Mouse (Mus musculus) ZHBTc4 (cell line): ENCODE measurements around the gene 4933417A18Rik.
"Not testable (repeated sequence)": the region's sequence is repeated elsewhere in the genome, so short reads cannot be mapped to it uniquely, and the experiment has no call there.

Experiments used
- DNase-seq: peaks from one replicate; pipeline ENCODE4 v3.0.0-alpha.2; 2011; ENCODE audit warnings: low read depth, low spot score

4933417A18Rik gene

DNA sequence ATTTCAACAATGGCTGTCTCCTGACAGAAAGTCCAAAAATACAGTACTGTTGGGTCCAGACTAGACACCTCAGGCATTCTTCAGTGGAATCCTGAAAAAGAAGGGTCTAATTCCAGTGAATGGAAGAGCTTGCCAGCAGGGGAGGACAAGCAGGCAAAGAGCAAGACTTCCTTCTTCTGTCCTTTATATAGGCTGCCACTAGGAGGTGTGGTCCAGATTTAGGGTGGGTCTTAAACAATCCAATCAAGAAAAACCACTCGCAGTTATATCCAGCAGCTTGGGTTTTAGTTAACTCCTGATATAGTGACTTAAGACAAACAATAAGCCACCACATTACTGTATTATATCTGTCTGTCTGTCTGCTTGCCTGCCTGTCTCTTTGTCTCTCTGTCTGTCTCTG, 49.6 kb downstream of the 4933417A18Rik start:
- DNase-seq: peak; percentile 62

DNA sequence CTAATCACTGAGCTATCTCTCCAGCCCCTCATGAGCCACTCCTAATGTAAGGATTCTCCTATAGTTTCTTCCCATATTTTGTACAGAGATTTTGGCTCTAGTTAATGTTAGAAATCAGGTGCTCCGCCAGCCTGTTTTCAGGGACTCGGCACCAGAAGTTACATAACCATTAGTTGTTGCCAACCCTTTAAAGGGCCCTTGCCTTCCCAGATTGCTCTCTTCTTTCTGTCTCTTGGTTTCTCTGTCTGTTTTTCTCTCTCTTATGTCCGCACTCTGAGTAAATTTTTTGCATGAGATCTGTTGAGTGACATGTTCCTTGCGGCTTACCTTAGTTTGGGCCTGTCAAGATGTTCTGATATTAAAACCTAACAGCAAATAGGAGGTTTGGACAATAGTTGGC, 51.9 kb downstream of the 4933417A18Rik start:
- no peak for DNase-seq

DNA sequence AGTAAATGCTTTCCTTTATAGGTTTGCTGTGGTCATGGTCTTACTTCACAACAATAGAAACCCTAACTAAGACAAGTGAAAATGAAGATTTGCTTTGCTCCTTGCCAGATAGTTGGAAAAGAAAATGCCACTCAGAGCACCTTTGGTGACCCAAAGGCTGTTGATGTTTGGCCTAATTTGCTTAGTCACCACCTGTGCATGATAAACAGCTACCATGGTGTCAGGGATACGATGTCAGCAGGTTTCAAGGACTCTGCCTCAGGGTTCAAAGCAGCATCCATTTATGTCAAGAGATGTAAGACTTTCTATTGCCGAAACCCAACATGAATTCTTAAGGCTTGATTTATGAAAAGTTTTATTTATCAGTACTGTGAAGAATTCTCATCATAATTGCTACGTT, 53.2 kb downstream of the 4933417A18Rik start:
- DNase-seq: no peak

DNA sequence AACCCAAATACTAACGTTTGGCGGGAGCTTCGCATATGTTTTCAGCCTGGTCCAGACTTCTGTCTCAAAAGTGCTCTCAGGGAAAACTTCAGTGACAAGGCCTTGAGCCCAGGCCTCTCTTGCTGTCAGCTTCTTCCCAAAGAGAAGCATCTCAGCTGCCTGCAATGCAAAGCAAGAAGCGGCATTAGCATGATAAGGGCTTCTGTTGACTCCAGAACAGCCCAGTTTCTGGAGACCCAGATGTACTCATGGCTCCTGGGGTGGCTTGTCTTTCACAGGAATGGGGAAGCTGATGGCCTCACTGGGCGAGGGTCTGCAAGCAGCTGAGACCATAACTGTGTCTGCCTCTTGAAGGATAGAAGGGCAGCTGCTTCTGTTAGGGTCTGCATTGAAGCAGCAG, 54.4 kb downstream of the 4933417A18Rik start:
- DNase-seq: peak; percentile 61

DNA sequence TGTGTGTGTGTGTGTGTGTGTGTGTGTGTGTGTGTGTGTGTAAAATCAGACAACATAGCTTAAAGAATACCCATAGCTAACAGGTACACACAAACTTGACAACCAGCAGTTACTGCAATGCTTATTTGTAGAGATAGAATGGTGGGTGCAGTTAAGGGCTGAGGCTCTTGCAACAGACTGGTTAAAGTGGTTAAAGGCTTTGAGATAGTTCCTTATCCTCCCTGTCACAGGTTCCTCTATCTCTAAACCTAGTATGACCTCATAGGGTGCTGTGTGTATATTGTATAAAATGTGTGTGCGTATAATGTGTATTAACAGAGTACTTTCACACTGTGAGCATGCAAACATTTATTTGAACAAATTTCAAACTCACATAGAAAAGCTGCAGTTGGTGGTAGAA, 59.3 kb downstream of the 4933417A18Rik start:
- DNase-seq: not testable (repeated sequence)

DNA sequence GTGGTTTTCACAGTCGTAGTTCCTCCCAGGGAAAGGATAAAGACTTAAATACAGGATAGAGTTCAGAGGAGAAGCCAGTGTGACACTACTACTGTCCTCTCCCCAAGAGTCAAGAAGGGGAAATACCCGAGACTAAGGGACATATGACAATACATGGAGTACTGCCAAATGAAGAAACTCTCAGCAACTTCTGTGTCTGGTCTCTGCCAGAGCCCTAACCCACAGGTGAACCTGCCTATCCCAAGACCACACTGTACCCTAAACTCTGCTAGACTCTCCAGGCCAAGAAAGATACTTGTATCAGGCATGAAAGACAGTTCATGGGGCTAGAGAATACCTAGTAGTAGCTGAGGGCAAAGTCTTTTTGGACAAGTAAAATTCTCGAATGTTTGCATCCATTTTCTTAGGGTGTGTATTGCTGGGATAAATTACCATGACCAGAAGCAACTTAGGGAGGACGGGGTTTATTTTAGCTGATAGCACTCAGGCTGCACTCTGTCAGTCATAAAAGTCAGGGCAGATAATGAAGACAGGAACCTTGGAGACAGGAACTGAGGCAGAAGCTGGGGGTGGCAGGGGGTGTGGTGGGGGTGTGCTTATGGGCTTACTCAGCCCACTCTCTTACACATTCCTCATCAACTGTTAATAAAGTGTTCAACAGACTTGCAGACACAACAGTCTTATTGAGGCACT, 67.5 kb downstream of the 4933417A18Rik start:
- no peak for DNase-seq

DNA sequence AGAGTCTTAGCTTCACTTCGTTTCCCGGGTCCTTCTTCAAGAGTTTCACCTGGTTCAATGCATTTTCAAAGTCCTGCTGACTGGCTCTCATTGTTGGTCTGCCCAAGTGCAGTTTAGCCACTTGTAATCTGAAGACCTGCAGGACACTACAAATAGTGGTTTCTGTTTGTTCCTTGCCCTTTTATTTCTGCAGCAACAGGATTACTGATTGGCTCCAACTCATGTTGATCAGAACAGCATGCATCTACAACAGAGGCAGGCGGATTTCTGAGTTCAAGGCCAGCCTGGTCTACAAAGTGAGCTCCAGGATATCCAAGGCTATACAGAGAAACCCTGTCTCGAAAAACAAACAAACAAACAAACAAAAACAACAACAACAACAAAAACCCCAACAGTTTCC, 68.9 kb downstream of the 4933417A18Rik start:
- no peak for DNase-seq

DNA sequence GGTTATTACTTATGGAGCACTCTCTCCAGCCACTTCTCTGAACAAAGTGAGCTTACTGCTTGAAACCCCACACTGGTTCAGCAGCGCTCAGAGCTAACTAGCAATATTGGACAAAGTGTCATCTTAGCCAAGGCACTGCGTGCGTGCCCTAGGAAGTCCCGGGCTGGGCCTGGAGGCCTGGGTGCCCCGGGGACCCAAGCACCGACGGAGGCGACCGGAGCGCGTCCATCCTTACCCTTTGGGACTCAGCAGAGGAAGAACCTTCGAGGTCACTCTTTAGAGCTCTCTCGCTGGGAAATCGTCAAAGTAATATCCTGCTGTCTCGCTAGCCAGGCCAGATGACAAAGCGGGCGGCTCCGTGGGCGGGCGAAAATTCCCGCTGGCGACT, 69.4 kb downstream of the 4933417A18Rik start:
- DNase-seq: no peak

DNA sequence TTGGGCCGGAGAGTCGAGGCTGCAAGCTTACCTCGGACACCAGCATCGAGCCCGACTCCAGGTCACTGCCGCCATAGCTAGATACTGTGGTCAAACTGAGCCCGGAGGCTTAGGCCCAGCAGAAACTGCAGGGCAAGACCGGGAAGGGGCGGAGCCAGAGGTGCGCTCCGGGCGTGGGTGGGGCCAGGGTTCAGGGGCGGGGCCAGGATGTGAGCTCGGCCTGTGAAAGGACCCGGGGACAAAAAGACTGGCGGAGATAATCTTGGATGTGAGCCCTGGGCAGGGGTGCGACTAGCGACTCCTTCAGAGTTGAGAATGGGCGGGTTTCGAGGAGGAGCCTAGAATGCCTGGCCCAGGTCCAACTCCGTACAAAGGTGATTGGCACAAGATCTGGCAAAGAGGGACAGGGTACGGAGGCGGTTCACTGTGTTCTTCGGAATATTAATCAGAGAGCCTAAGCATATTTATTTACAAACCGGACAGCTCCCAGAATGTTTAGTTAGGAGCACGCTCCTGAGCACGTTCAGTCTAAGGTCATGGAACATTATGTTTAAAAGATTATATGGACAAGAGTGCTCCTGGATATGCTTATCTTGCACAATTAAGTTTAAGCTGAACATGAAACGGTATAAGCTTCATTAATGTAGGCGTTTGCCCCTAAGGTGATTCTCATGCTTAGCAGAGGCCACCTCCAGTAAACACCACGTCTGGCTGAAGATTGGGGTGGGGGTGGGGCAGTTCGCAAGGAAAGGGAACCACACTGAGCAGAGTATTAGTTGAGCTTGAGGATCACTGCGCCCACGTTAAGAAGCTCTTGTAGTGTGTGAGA, 70.0 kb downstream of the 4933417A18Rik start:
- peak; percentile 98 for DNase-seq

DNA sequence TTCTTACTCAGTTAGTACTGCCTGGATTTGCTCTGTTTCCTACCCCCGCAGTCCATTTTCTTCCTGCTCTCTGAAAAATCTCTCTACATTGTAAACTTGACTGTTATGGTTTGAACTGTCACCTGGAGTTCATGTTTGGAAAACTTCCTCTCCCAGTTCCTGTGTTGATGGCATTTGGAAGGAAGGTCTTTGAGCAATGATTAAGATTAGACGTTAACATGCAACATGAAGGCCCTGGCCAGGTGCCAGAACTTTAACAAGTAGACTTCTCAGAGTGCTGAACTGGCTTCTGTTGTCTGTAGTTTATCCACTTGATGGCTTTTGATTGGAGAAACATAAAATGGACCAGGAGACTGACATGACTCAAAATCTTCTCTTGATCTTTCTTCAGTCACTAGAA, 71.7 kb downstream of the 4933417A18Rik start:
- no peak for DNase-seq
